Mouse (Mus musculus): ENCODE measurements at regions not wholly inside any gene's neighbourhood (a gene's known extent, or its start where the extent isn't known, plus 50 kb on each side); places are given as distances from the start of the nearest gene placed in this dataset.
A peak's percentile ranks its signal among the peaks of the same experiment; 100 is the strongest.

DNA sequence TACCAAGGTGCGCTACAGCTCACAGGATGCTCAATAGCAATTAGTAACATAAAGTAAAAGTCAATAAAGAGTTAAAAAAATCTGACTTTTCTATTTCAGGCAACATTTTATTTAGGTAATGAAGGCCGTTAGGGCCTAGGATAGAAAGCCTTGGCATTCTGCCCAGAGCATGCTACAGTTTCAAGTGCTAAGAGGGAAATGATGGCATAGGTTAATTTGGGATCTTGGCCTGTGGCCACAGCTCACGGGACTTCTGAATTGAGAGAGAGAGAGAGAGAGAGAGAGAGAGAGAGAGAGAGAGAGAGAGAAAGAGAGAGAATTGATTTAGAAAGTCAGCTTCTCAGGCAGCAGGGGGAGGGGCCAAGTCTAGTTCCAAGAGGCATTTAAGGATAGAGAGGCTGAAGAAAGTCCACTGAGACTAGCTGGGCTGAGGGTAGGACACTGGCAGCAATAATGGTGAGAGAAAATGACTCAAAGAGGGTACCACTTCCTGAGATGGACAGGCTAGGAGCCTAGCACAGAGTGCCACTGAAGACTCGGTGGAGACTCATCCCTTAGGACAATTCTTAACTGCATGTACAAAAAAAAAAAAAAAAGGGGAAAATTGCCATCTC, 52.6 kb upstream of the Klf14 start:
- Histone ChIP-seq H3K4me1 (ENCODE audit: control insufficient read depth in 2 of 2, insufficient read depth in 2 of 2, low read length in 2 of 2) (peaks cover 21 to 24% of the 10 kb centered on the region in 2 experiments), H3K9me3 (ENCODE audit: control insufficient read depth, low read length) (no peaks in the 10 kb centered on the region), H3K9ac (ENCODE audit: low read length) (peak overlapping the region; percentile 38), H3K4me2 (ENCODE audit: low read length) (peak overlapping the region; percentile 24; the same call in 1 of the 2 replicates), H3K27ac (replicated peaks in 1 of 2; ENCODE audit: control insufficient read depth in 1 of 2, insufficient read depth in 1 of 2, low read depth in 2 of 2, low read length in 2 of 2) (peak overlapping the region; percentile 90 to 92), H3K27me3 (ENCODE audit: control insufficient read depth, insufficient read depth, low read length) (no peaks in the 10 kb centered on the region), H3K4me3 (ENCODE audit: control insufficient read depth in 1 of 2, insufficient read depth in 1 of 2, low read depth in 1 of 2, low read length in 2 of 2) (no peak overlapping the region), H3K36me3 (ENCODE audit: control insufficient read depth, insufficient read depth, low read length) (no peaks in the 10 kb centered on the region)
- 17% methylated on average over 4 of the region's 4 CpGs for WGBS
- ATAC-seq (ENCODE audit: insufficient number of reproducible peaks, insufficient read depth, low FRiP score, low read depth) = peak; percentile 87

GRCm38 (mm10) chr6:31016566-31016965, 57.7 kb upstream of the Klf14 start:
- WGBS = 33% methylated on average over 7 of the region's 7 CpGs
- Histone ChIP-seq H3K27ac (replicated peaks in 1 of 2; ENCODE audit: control insufficient read depth in 1 of 2, insufficient read depth in 1 of 2, low read depth in 2 of 2, low read length in 2 of 2) (no peak overlapping the region), H3K4me1 (ENCODE audit: control insufficient read depth in 2 of 2, insufficient read depth in 2 of 2, low read length in 2 of 2) (peaks cover 11 to 16% of the 10 kb centered on the region in 2 experiments), H3K27me3 (ENCODE audit: control insufficient read depth, insufficient read depth, low read length) (no peaks in the 10 kb centered on the region), H3K36me3 (ENCODE audit: control insufficient read depth, insufficient read depth, low read length) (no peaks in the 10 kb centered on the region), H3K4me3 (ENCODE audit: control insufficient read depth in 1 of 2, insufficient read depth in 1 of 2, low read depth in 1 of 2, low read length in 2 of 2) (no peak overlapping the region), H3K9ac (ENCODE audit: low read length) (no peak overlapping the region), H3K4me2 (ENCODE audit: low read length) (no peak overlapping the region), H3K9me3 (ENCODE audit: control insufficient read depth, low read length) (no peaks in the 10 kb centered on the region)
- ATAC-seq (ENCODE audit: insufficient number of reproducible peaks, insufficient read depth, low FRiP score, low read depth) = no peak

- Histone ChIP-seq H3K4me2 (ENCODE audit: low read length) (no peak overlapping the region), H3K9ac (ENCODE audit: low read length) (no peak overlapping the region), H3K36me3 (ENCODE audit: control insufficient read depth, insufficient read depth, low read length) (no peaks in the 10 kb centered on the region), H3K27me3 (ENCODE audit: control insufficient read depth, insufficient read depth, low read length) (no peaks in the 10 kb centered on the region), H3K9me3 (ENCODE audit: control insufficient read depth, low read length) (no peaks in the 10 kb centered on the region), H3K27ac (replicated peaks in 1 of 2; ENCODE audit: control insufficient read depth in 1 of 2, insufficient read depth in 1 of 2, low read depth in 2 of 2, low read length in 2 of 2) (no peak overlapping the region), H3K4me3 (ENCODE audit: control insufficient read depth in 1 of 2, insufficient read depth in 1 of 2, low read depth in 1 of 2, low read length in 2 of 2) (no peak overlapping the region), H3K4me1 (ENCODE audit: control insufficient read depth in 2 of 2, insufficient read depth in 2 of 2, low read length in 2 of 2) (peaks cover 3 to 6% of the 10 kb centered on the region in 2 experiments; a peak in 3 of 4 replicates)
- ATAC-seq (ENCODE audit: insufficient number of reproducible peaks, insufficient read depth, low FRiP score, low read depth) = no peak
- WGBS = 88% methylated on average over 5 of the region's 5 CpGs
Measured at GRCm38 (mm10) chr6:31021776-31022175, 62.9 kb upstream of the Klf14 start.

DNA sequence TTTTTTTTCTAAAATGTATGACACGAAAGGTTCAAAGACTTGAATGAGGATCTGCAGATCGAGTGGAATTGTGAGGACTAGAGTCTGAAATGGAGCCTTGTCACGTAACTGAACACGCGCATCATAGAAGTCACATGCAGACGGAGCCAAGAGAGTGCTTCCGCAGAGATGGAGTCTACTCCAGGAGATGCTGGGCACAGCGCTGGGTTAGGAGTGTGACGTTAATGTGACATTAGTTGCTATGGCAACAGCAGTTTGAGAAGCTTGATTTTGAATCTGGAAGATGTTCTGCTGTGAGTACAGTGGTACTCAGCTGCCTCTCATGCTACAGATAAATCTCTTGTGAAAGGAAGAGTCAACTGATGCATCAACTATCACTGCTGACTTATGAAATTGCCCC, 70.9 kb upstream of the Klf14 start:
- no peaks in the 10 kb centered on the region for H3K27me3 ChIP-seq (ENCODE audit: control insufficient read depth, insufficient read depth, low read length)
- H3K9me3 ChIP-seq (ENCODE audit: control insufficient read depth, low read length) = no peaks in the 10 kb centered on the region
- H3K27ac ChIP-seq (replicated peaks in 1 of 2; ENCODE audit: control insufficient read depth in 1 of 2, insufficient read depth in 1 of 2, low read depth in 2 of 2, low read length in 2 of 2) = no peak overlapping the region
- ATAC-seq (ENCODE audit: insufficient number of reproducible peaks, insufficient read depth, low FRiP score, low read depth) = no peak
- H3K4me2 ChIP-seq (ENCODE audit: low read length) = no peak overlapping the region
- H3K4me3 ChIP-seq (ENCODE audit: control insufficient read depth in 1 of 2, insufficient read depth in 1 of 2, low read depth in 1 of 2, low read length in 2 of 2) = no peak overlapping the region
- 82% methylated on average over 9 of the region's 9 CpGs for WGBS
- H3K9ac ChIP-seq (ENCODE audit: low read length) = no peak overlapping the region
- H3K4me1 ChIP-seq (ENCODE audit: control insufficient read depth in 2 of 2, insufficient read depth in 2 of 2, low read length in 2 of 2) = peaks cover 2 to 4% of the 10 kb centered on the region in 2 experiments; a peak in 2 of 4 replicates
- H3K36me3 ChIP-seq (ENCODE audit: control insufficient read depth, insufficient read depth, low read length) = no peaks in the 10 kb centered on the region

DNA sequence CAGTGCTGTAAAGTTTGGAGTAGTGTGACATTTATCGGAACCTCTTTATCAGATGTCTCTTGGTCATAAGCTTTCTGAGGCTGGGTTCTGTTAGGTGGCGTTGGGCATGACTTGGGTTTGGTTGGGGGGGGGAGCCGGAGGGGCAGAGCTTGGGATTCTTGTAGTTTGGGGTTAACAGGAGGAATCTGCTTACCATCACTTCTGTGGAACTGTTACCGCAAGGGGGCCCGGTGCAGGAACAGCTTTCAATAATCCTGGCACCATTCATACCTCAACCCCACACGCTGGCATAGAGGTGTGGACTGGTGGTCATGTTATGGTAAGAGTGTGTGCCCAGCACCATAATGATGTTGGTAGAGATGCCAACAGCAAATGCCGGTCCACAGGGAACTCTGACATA, 72.1 kb upstream of the Klf14 start:
- Histone ChIP-seq H3K27me3 (ENCODE audit: control insufficient read depth, insufficient read depth, low read length) (no peaks in the 10 kb centered on the region), H3K36me3 (ENCODE audit: control insufficient read depth, insufficient read depth, low read length) (no peaks in the 10 kb centered on the region)
- ATAC-seq (ENCODE audit: insufficient number of reproducible peaks, insufficient read depth, low FRiP score, low read depth) = no peak

DNA sequence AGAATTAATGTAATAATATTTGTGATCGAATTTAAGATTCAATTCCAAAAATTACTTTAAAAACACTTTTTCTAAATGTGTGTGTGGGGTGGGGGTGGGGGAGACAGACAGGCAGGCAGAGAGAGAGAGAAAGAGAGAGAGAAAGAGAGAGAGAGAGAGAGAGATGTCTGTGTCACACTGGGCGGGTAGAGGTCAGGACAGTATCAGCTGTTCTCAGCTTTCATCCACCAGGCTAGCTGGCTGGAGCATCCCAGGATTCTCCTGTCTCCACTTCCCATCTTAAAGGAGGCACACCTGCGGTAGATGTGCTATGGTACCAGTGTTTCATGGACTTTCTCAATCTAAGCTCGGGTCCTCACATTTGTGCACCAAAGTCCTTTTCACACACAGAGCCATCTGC, 73.3 kb upstream of the Klf14 start:
- 77% methylated on average over 4 of the region's 4 CpGs for WGBS
- no peak overlapping the region for H3K27ac ChIP-seq (replicated peaks in 1 of 2; ENCODE audit: control insufficient read depth in 1 of 2, insufficient read depth in 1 of 2, low read depth in 2 of 2, low read length in 2 of 2)
- H3K4me3 ChIP-seq (ENCODE audit: control insufficient read depth in 1 of 2, insufficient read depth in 1 of 2, low read depth in 1 of 2, low read length in 2 of 2) = no peak overlapping the region
- H3K9ac ChIP-seq (ENCODE audit: low read length) = no peak overlapping the region
- no peaks in the 10 kb centered on the region for H3K27me3 ChIP-seq (ENCODE audit: control insufficient read depth, insufficient read depth, low read length)
- H3K4me1 ChIP-seq (ENCODE audit: control insufficient read depth in 2 of 2, insufficient read depth in 2 of 2, low read length in 2 of 2) = peaks cover 2 to 4% of the 10 kb centered on the region in 2 experiments; a peak in 2 of 4 replicates
- H3K9me3 ChIP-seq (ENCODE audit: control insufficient read depth, low read length) = no peaks in the 10 kb centered on the region
- H3K36me3 ChIP-seq (ENCODE audit: control insufficient read depth, insufficient read depth, low read length) = no peaks in the 10 kb centered on the region
- ATAC-seq (ENCODE audit: insufficient number of reproducible peaks, insufficient read depth, low FRiP score, low read depth) = no peak
- H3K4me2 ChIP-seq (ENCODE audit: low read length) = no peak overlapping the region

More for the DNA sequence above, 72.1 kb upstream of the Klf14 start:
- Histone ChIP-seq H3K9ac (ENCODE audit: low read length) (no peak overlapping the region), H3K4me2 (ENCODE audit: low read length) (no peak overlapping the region), H3K9me3 (ENCODE audit: control insufficient read depth, low read length) (no peaks in the 10 kb centered on the region), H3K4me3 (ENCODE audit: control insufficient read depth in 1 of 2, insufficient read depth in 1 of 2, low read depth in 1 of 2, low read length in 2 of 2) (no peak overlapping the region), H3K27ac (replicated peaks in 1 of 2; ENCODE audit: control insufficient read depth in 1 of 2, insufficient read depth in 1 of 2, low read depth in 2 of 2, low read length in 2 of 2) (no peak overlapping the region), H3K4me1 (ENCODE audit: control insufficient read depth in 2 of 2, insufficient read depth in 2 of 2, low read length in 2 of 2) (peaks cover 2 to 4% of the 10 kb centered on the region in 2 experiments; a peak in 2 of 4 replicates)
- WGBS = 81% methylated on average over 7 of the region's 7 CpGs

DNA sequence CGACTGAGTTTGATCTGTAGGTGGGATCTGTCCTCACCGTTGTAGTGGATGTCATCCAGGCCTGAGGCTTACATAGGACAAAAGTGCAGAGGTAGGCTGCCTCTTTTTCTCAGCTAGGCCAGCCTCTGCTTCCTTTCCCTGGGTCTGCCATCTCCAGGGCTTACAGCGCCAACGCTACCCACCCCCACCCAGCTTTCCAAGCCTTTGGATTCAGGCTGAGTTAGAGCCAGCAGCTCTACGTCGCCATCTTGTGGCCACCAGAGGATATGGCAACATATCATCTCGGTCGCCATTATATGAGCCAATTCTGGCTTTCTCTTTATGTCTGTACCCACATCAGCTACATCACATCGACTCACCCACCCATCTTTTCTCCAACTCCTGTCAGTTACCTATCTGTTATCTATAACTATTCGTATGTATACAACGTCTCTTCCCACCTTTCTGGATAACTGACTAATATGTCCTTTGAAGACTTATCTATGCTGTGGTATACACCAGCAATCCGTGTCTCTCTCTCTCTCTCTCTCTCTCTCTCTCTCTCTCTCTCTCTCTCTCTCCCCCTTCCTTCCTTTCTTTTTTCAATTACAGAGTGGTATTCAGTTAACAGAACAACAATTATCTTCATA, 74.2 kb upstream of the Klf14 start:
- Histone ChIP-seq H3K9ac (ENCODE audit: low read length) (peak overlapping the region; percentile 55), H3K4me2 (ENCODE audit: low read length) (peak overlapping the region; percentile 52), H3K27ac (replicated peaks in 1 of 2; ENCODE audit: control insufficient read depth in 1 of 2, insufficient read depth in 1 of 2, low read depth in 2 of 2, low read length in 2 of 2) (no peak overlapping the region; a peak in 1 of 4 replicates), H3K27me3 (ENCODE audit: control insufficient read depth, insufficient read depth, low read length) (no peaks in the 10 kb centered on the region), H3K4me1 (ENCODE audit: control insufficient read depth in 2 of 2, insufficient read depth in 2 of 2, low read length in 2 of 2) (peaks cover 2 to 7% of the 10 kb centered on the region in 2 experiments; a peak in 2 of 4 replicates), H3K36me3 (ENCODE audit: control insufficient read depth, insufficient read depth, low read length) (no peaks in the 10 kb centered on the region), H3K4me3 (ENCODE audit: control insufficient read depth in 1 of 2, insufficient read depth in 1 of 2, low read depth in 1 of 2, low read length in 2 of 2) (no peak overlapping the region), H3K9me3 (ENCODE audit: control insufficient read depth, low read length) (no peaks in the 10 kb centered on the region)
- peak; percentile 72 for ATAC-seq (ENCODE audit: insufficient number of reproducible peaks, insufficient read depth, low FRiP score, low read depth)
- 8% methylated on average over 12 of the region's 12 CpGs for WGBS
